Mouse (Mus musculus) heart, postnatal 36 days (tissue): ENCODE results near the gene Vangl2. TPM values are rescaled to one million over a fixed set of nuclear protein-coding genes. Genes with fewer than 3 reads are reported as not detected.

ENCODE experiments used
- DNase-seq, 2 experiments: peaks; one replicate each; pipeline ENCODE4 v3.0.0; 2021 to 2022
- intact Hi-C: fragments of 180-260 bp; cut with DNase I; formaldehyde crosslinking; loops from one replicate; pipeline ENCODE4 v1.15.1; 2025
- total RNA-seq, 2 experiments: library from RNA; stranded (reverse); gene quantifications; 2 replicates each; pipeline ENCODE4 v1.2.3; 2021

Vangl2 gene
- total RNA-seq, result 1 to 10 TPM; 2.3 to 3.1 TPM

- no peak for DNase-seq
- intact Hi-C loops, result no loop called here
Observed at GRCm38 (mm10) chr1:172028394-172029275, at the start of gene Vangl2. Gene Vangl2, minus strand, starts transcription at chr1:172028444.

GRCm38 (mm10) chr1:172077981-172078380, 49.7 kb upstream of the Vangl2 start:
- intact Hi-C loops, result no loop called here
- no peak for DNase-seq

GRCm38 (mm10) chr1:172072604-172073003, 44.4 kb upstream of the Vangl2 start:
- intact Hi-C loops, result no loop called here
- no peak for DNase-seq

- DNase-seq, result no peak
- intact Hi-C loops, result no loop called here
Observed at GRCm38 (mm10) chr1:172071556-172071955, 43.3 kb upstream of the Vangl2 start.

- no peak for DNase-seq
- intact Hi-C loops, result no loop called here
Observed at GRCm38 (mm10) chr1:172070227-172070626, 42.0 kb upstream of the Vangl2 start.

GRCm38 (mm10) chr1:172064613-172065141, 36.4 kb upstream of the Vangl2 start:
- no peak for DNase-seq
- intact Hi-C loops, result no loop called here

GRCm38 (mm10) chr1:172063291-172064023, 35.2 kb upstream of the Vangl2 start:
- intact Hi-C loops, result no loop called here
- DNase-seq, result no peak

GRCm38 (mm10) chr1:172062101-172062500, 33.9 kb upstream of the Vangl2 start:
- intact Hi-C loops, result no loop called here
- DNase-seq, result no peak

- intact Hi-C loops, result no loop called here
- DNase-seq, result no peak
Observed at GRCm38 (mm10) chr1:172061217-172061616, 33.0 kb upstream of the Vangl2 start.

- intact Hi-C loops, result no loop called here
Observed at GRCm38 (mm10) chr1:172060659-172061058, 32.4 kb upstream of the Vangl2 start.

GRCm38 (mm10) chr1:172058874-172059273, 30.6 kb upstream of the Vangl2 start:
- intact Hi-C loops, result no loop called here
- DNase-seq, result no peak

More at GRCm38 (mm10) chr1:172060659-172061058, 32.4 kb upstream of the Vangl2 start:
- no peak for DNase-seq

- DNase-seq, result no peak
- intact Hi-C loops, result no loop called here
Observed at GRCm38 (mm10) chr1:172058321-172058720, 30.1 kb upstream of the Vangl2 start.

- intact Hi-C loops, result no loop called here
- no peak for DNase-seq
Observed at GRCm38 (mm10) chr1:172057491-172057921, 29.3 kb upstream of the Vangl2 start, which contains the start of gene Nhlh1. Gene Nhlh1, minus strand, starts transcription at chr1:172057573.

GRCm38 (mm10) chr1:172056251-172056650, 28.0 kb upstream of the Vangl2 start:
- no peak for DNase-seq
- intact Hi-C loops, result no loop called here

- intact Hi-C loops, result no loop called here
- no peak for DNase-seq
Observed at GRCm38 (mm10) chr1:172053541-172054440, 25.5 kb upstream of the Vangl2 start.

- DNase-seq, result no peak
- intact Hi-C loops, result no loop called here
Observed at GRCm38 (mm10) chr1:172052766-172053279, 24.6 kb upstream of the Vangl2 start.

- no peak for DNase-seq
- intact Hi-C loops, result loop anchor here (5.0 kb wide), 1 partner anchor 68 kb away; no protein-coding TSS in a partner anchor
Observed at GRCm38 (mm10) chr1:172049131-172049782, 21.0 kb upstream of the Vangl2 start.

GRCm38 (mm10) chr1:172048241-172048734, 20.0 kb upstream of the Vangl2 start:
- intact Hi-C loops, result loop anchor here (5.0 kb wide), 1 partner anchor 69 kb away; no protein-coding TSS in a partner anchor
- DNase-seq, result no peak

- peak; percentile 69 to 75 for DNase-seq
- intact Hi-C loops, result loop anchor here (1.0 to 5.0 kb wide), 4 partner anchors 70 to 310 kb away; no protein-coding TSS in a partner anchor
Observed at GRCm38 (mm10) chr1:172046938-172047337, 18.7 kb upstream of the Vangl2 start.
